ENCODE assay signal across 24 mouse cellular contexts in the genomic region with DNA sequence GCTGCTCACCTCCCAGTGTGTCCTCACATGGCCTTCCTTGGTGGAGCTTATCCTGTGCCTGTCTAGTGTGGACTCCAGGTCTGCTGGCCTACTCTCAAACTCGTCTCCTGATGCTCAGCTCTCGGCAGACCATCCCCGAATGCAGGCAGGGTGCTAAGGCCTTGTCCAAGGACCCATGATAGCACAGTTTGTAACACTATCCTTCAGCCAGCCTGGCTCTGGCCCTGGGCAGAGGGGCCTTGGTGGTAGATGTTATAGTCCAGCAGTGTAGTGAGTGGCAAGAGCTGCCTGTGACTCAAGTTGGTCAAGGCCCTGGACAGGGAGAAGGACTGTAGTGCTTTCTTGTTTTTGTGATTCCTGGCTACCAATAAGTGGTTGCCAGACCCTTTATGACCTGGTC. TPM values are rescaled to one million over a fixed set of nuclear protein-coding genes. Genes with fewer than 3 reads are reported as not detected.
"Had no signal": no experiment of that assay in that cellular context is flagged by ENCODE, and none has a peak within 500 bp of the region (broad histone marks: within the 10 kb centered on the region; RNA-seq: fewer than 3 reads in every experiment).

No protein-coding gene starts in this region.

- DNase-seq: gastrocnemius, adult 2 months; gastrocnemius, postnatal 10 days; gastrocnemius, postnatal 25 days; heart, adult 18-20 months; heart, postnatal 10 days; heart, postnatal 4 days; kidney, adult 18-20 months; kidney, adult 8-10 months; kidney, postnatal 10 days; kidney, postnatal 25 days; kidney, postnatal 4 days; layer of hippocampus, postnatal 36 days; left cerebral cortex, postnatal 4 days had no signal

RNA-seq across cellular contexts. Expression of a gene that starts 16.1 kb away (rescaled TPM):
- total RNA-seq: gastrocnemius, adult 2 months; gastrocnemius, postnatal 10 days; gastrocnemius, postnatal 25 days; gastrocnemius, postnatal 4 days; granulocyte monocyte progenitor cell, adult 5-6 weeks; heart, adult 18-20 months; heart, adult 8-10 months; heart, postnatal 10 days; heart, postnatal 25 days; heart, postnatal 4 days; layer of hippocampus, adult 2 months; layer of hippocampus, postnatal 14 days; layer of hippocampus, postnatal 36 days; left cerebral cortex, adult 18-20 months; left cerebral cortex, adult 8-10 months; left cerebral cortex, postnatal 10 days; left cerebral cortex, postnatal 25 days; left cerebral cortex, postnatal 4 days had no signal

RNA-seq across cellular contexts. Expression of a gene that starts 19.3 kb away (rescaled TPM):
- total RNA-seq: granulocyte monocyte progenitor cell, adult 5-6 weeks; layer of hippocampus, adult 2 months; layer of hippocampus, postnatal 14 days; layer of hippocampus, postnatal 36 days; left cerebral cortex, adult 18-20 months; left cerebral cortex, adult 8-10 months; left cerebral cortex, postnatal 10 days; left cerebral cortex, postnatal 25 days; left cerebral cortex, postnatal 4 days; liver, adult 2 months had no signal

RNA-seq across cellular contexts. Expression of a gene that starts 24.1 kb away (rescaled TPM):
- total RNA-seq: gastrocnemius, adult 2 months; gastrocnemius, postnatal 10 days; gastrocnemius, postnatal 25 days; gastrocnemius, postnatal 4 days; granulocyte monocyte progenitor cell, adult 5-6 weeks; heart, adult 18-20 months; heart, adult 8-10 months; heart, postnatal 10 days; heart, postnatal 25 days; heart, postnatal 4 days; layer of hippocampus, adult 2 months; layer of hippocampus, postnatal 14 days; layer of hippocampus, postnatal 36 days; left cerebral cortex, adult 18-20 months; left cerebral cortex, adult 8-10 months; left cerebral cortex, postnatal 10 days; left cerebral cortex, postnatal 25 days; left cerebral cortex, postnatal 4 days; liver, adult 2 months had no signal
